Mouse (Mus musculus): ENCODE results near the gene Ganc. TPM values are rescaled to one million over a fixed set of nuclear protein-coding genes. Genes with fewer than 3 reads are reported as not detected.

The Ganc gene
- polyA plus RNA-seq, 1 experiment from 2014 or later, result 8.5 TPM

GRCm38 (mm10) chr2:120404823-120405765 lies 1.4 kb downstream of the Ganc start:
- 20% methylated on average over 14 of the region's 14 CpGs for whole genome bisulfite sequencing
- Histone ChIP-seq H3K9me3 (ENCODE audit: low read depth, low read length) (peaks cover 5% of the 10 kb centered on the region; the same call in 1 of the 2 replicates), H3K36me3 (ENCODE audit: insufficient read depth) (0 out of 2 replicates have a peak, but pooled peaks cover 4% of the 10 kb centered on the region), H3K27ac (ENCODE audit: low read depth) (peak overlapping the region; percentile 98), H3K27me3 (ENCODE audit: insufficient read depth, low read length) (no peaks in the 10 kb centered on the region), H3K4me2 (peak overlapping the region; percentile 87), H3K4me1 (ENCODE audit: insufficient read depth) (peaks cover 10% of the 10 kb centered on the region; the same call in 1 of the 2 replicates), H3K4me3 (ENCODE audit: low read depth, low read length) (peak overlapping the region; percentile 84), H3K9ac (peak overlapping the region; percentile 77)
- DNase-seq (peak; percentile 9), ATAC-seq (ENCODE audit: insufficient read depth) (no peak)
- TF ChIP-seq CTCF (IDR thresholded peaks at IDR 0.05; ENCODE audit: low read depth), result no peak

GRCm38 (mm10) chr2:120411096-120411628 lies 7.5 kb downstream of the Ganc start:
- no peaks in the 10 kb centered on the region for H3K36me3 ChIP-seq (ENCODE audit: insufficient read depth)
- 85% methylated on average over 3 of the region's 3 CpGs for WGBS
- no peaks in the 10 kb centered on the region for H3K4me1 ChIP-seq (ENCODE audit: insufficient read depth)
- no peak overlapping the region for H3K4me3 ChIP-seq (ENCODE audit: low read depth, low read length)
- H3K9ac ChIP-seq, result no peak overlapping the region
- H3K27ac ChIP-seq (ENCODE audit: low read depth), result no peak overlapping the region
- no peaks in the 10 kb centered on the region for H3K27me3 ChIP-seq (ENCODE audit: insufficient read depth, low read length)
- no peak for TF ChIP-seq CTCF (IDR thresholded peaks at IDR 0.05; ENCODE audit: low read depth)
- DNase-seq (no peak), ATAC-seq (ENCODE audit: insufficient read depth) (no peak)
- H3K9me3 ChIP-seq (ENCODE audit: low read depth, low read length), result peaks cover 5% of the 10 kb centered on the region; the same call in 1 of the 2 replicates
- H3K4me2 ChIP-seq, result no peak overlapping the region

GRCm38 (mm10) chr2:120414113-120414512 lies 10.4 kb downstream of the Ganc start:
- no peaks in the 10 kb centered on the region for H3K4me1 ChIP-seq (ENCODE audit: insufficient read depth)
- no peak for DNase-seq
- H3K36me3 ChIP-seq (ENCODE audit: insufficient read depth), result no peaks in the 10 kb centered on the region
- no peak overlapping the region for H3K4me3 ChIP-seq (ENCODE audit: low read depth, low read length)
- H3K4me2 ChIP-seq, result no peak overlapping the region
- no peaks in the 10 kb centered on the region for H3K27me3 ChIP-seq (ENCODE audit: insufficient read depth, low read length)
- ATAC-seq (ENCODE audit: insufficient read depth), result no peak
- no peak overlapping the region for H3K9ac ChIP-seq
- H3K9me3 ChIP-seq (ENCODE audit: low read depth, low read length), result peaks cover 2% of the 10 kb centered on the region; the same call in 1 of the 2 replicates
- no peak for TF ChIP-seq CTCF (IDR thresholded peaks at IDR 0.05; ENCODE audit: low read depth)
- no peak overlapping the region for H3K27ac ChIP-seq (ENCODE audit: low read depth)

- no peaks in the 10 kb centered on the region for H3K4me1 ChIP-seq (ENCODE audit: insufficient read depth)
- H3K9me3 ChIP-seq (ENCODE audit: low read depth, low read length), result no peaks in the 10 kb centered on the region; the same call in 1 of the 2 replicates
- 54% methylated on average over 1 of the region's 1 CpGs for WGBS
- no peaks in the 10 kb centered on the region for H3K36me3 ChIP-seq (ENCODE audit: insufficient read depth)
- H3K27ac ChIP-seq (ENCODE audit: low read depth), result no peak overlapping the region
- DNase-seq (no peak), ATAC-seq (ENCODE audit: insufficient read depth) (no peak)
- no peak overlapping the region for H3K4me3 ChIP-seq (ENCODE audit: low read depth, low read length)
- no peak for TF ChIP-seq CTCF (IDR thresholded peaks at IDR 0.05; ENCODE audit: low read depth)
- no peaks in the 10 kb centered on the region for H3K27me3 ChIP-seq (ENCODE audit: insufficient read depth, low read length)
- H3K4me2 ChIP-seq, result no peak overlapping the region
- H3K9ac ChIP-seq, result no peak overlapping the region
Observed at GRCm38 (mm10) chr2:120414738-120415414, 11.2 kb downstream of the Ganc start.

GRCm38 (mm10) chr2:120424386-120424785 lies 20.7 kb downstream of the Ganc start:
- no peaks in the 10 kb centered on the region for H3K4me1 ChIP-seq (ENCODE audit: insufficient read depth)
- H3K27ac ChIP-seq (ENCODE audit: low read depth), result no peak overlapping the region
- H3K9me3 ChIP-seq (ENCODE audit: low read depth, low read length), result no peaks in the 10 kb centered on the region
- H3K4me2 ChIP-seq, result no peak overlapping the region
- 64% methylated on average over 5 of the region's 5 CpGs for WGBS
- no peak overlapping the region for H3K4me3 ChIP-seq (ENCODE audit: low read depth, low read length)
- H3K27me3 ChIP-seq (ENCODE audit: insufficient read depth, low read length), result no peaks in the 10 kb centered on the region
- no peak overlapping the region for H3K9ac ChIP-seq
- no peaks in the 10 kb centered on the region for H3K36me3 ChIP-seq (ENCODE audit: insufficient read depth)
- ATAC-seq (ENCODE audit: insufficient read depth) (no peak), DNase-seq (no peak)
- no peak for TF ChIP-seq CTCF (IDR thresholded peaks at IDR 0.05; ENCODE audit: low read depth)

- DNase-seq (no peak), ATAC-seq (ENCODE audit: insufficient read depth) (no peak)
- 87% methylated on average over 1 of the region's 1 CpGs for WGBS
- no peaks in the 10 kb centered on the region for H3K36me3 ChIP-seq (ENCODE audit: insufficient read depth)
- no peak overlapping the region for H3K9ac ChIP-seq
- H3K9me3 ChIP-seq (ENCODE audit: low read depth, low read length), result no peaks in the 10 kb centered on the region
- H3K4me3 ChIP-seq (ENCODE audit: low read depth, low read length), result no peak overlapping the region
- no peak overlapping the region for H3K27ac ChIP-seq (ENCODE audit: low read depth)
- H3K27me3 ChIP-seq (ENCODE audit: insufficient read depth, low read length), result no peaks in the 10 kb centered on the region
- no peak for TF ChIP-seq CTCF (IDR thresholded peaks at IDR 0.05; ENCODE audit: low read depth)
- H3K4me2 ChIP-seq, result no peak overlapping the region
- no peaks in the 10 kb centered on the region for H3K4me1 ChIP-seq (ENCODE audit: insufficient read depth)
Observed at GRCm38 (mm10) chr2:120444486-120444885, 40.8 kb downstream of the Ganc start.

- WGBS, result 63% methylated on average over 10 of the region's 10 CpGs
- no peak for DNase-seq
Observed at GRCm38 (mm10) chr2:120446373-120446772, 42.7 kb downstream of the Ganc start.

More at GRCm38 (mm10) chr2:120446373-120446772, 42.7 kb downstream of the Ganc start:
- no peak for ATAC-seq (ENCODE audit: insufficient read depth)
- no peaks in the 10 kb centered on the region for H3K27me3 ChIP-seq (ENCODE audit: insufficient read depth, low read length)
- no peaks in the 10 kb centered on the region for H3K4me1 ChIP-seq (ENCODE audit: insufficient read depth)
- no peak overlapping the region for H3K9ac ChIP-seq
- H3K27ac ChIP-seq (ENCODE audit: low read depth), result no peak overlapping the region
- no peaks in the 10 kb centered on the region for H3K36me3 ChIP-seq (ENCODE audit: insufficient read depth)
- H3K9me3 ChIP-seq (ENCODE audit: low read depth, low read length), result no peaks in the 10 kb centered on the region
- H3K4me2 ChIP-seq, result no peak overlapping the region
- TF ChIP-seq CTCF (IDR thresholded peaks at IDR 0.05; ENCODE audit: low read depth), result no peak
- no peak overlapping the region for H3K4me3 ChIP-seq (ENCODE audit: low read depth, low read length)
